Mouse (Mus musculus) gastrocnemius, postnatal 10 days (tissue): ENCODE data around the gene Atg7. TPM values are rescaled to one million over a fixed set of nuclear protein-coding genes. Genes with fewer than 3 reads are reported as not detected.

ENCODE experiments used
- DNase-seq: peaks from one replicate; pipeline ENCODE4 v3.0.0; 2021; ENCODE audit warnings: mixed read lengths
- total RNA-seq, 2 experiments: library from RNA; stranded (reverse); gene quantifications; 2 replicates each; pipeline ENCODE4 v1.2.3; 2021

Atg7 gene
- total RNA-seq, 2 experiments from 2014 or later: 9.1 to 10.9 TPM

GRCm38 (mm10) chr6:114735054-114735453 is 92.2 kb downstream of the Atg7 start:
- DNase-seq: no peak

DNA sequence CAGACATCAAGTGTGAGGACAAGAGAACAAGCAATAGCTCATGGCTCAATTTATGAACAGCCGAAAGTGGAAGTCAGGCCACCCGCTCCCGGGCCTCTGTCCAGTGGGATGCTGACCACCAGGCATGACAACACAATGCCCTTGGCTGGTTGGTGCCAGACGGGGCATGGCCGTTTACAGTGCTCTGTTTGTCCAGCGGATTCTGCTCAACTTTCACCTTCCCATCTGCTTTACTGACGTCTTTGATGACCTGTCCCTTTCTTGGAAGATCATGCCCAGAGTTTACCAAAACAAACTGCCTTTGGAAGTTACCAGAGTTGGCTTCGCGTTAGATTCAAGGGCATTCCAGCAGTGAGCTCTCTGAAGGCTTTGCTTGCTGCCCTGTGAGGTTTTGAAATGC is 93.5 kb downstream of the Atg7 start:
- no peak for DNase-seq

- DNase-seq: no peak
These were observed 94.3 kb downstream of the Atg7 start for GRCm38 (mm10) chr6:114737181-114737580.

DNA sequence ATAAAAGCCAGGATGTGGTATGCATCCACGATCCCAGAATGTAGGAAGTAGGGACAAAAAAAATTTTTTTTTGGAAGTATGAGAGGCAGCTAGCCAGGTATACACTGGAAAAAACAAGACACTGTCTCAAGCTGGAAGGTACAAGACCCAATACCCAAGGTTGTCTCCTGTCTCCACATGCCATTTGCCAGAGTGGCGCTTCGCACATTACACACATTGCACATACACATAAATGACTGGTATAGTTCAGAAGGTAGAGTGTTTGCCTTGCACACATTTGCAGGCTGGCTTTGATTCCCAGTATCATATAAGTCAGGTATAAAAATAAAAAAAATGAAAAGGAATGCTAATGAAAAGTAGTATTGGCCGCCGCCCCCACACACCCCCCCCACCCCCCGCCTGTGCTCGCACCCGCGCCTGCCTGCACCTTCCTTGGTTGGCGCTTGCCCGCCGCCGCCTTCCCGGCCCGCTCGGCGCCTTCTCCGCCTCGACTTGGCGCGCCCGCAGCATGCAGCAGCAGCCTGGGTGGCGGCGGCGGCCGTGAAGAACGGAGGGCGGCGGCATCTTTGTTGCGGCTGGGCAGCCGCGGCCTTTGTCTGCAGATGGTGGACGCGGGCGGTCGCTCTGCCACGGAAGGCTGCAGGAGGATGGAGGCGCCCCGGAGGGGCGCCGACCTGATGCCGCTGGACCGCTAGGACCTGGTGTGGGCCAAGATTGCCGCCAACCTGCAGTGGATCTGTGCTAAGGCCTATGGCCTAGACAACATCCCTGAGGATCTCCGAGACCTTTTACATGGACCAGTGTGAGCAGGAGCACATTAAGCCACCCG is 95.2 kb downstream of the Atg7 start:
- DNase-seq: peak; percentile 35

DNA sequence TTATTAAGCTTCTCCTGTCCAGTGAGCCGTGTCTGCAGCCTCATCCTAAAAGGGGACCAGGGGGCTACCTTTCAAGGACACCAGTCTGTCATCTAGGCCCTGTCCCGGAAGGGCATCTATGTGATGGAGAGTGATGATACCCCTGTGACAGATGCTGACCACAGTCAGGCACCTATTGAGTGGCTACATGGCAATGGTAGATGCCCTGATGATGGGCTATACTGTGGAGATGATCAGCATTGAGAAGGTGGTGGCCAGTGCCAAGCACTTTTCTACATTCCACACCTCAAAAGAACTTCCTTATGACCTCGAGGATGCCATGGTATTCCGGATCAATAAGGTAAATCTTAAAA is 95.8 kb downstream of the Atg7 start:
- no peak for DNase-seq

GRCm38 (mm10) chr6:114742209-114743003 is 99.5 kb downstream of the Atg7 start:
- no peak for DNase-seq

- no peak for DNase-seq
These were observed 100.2 kb downstream of the Atg7 start for GRCm38 (mm10) chr6:114743126-114743525.

GRCm38 (mm10) chr6:114743845-114744244 is 100.9 kb downstream of the Atg7 start:
- no peak for DNase-seq

GRCm38 (mm10) chr6:114746439-114746974 is 103.6 kb downstream of the Atg7 start:
- no peak for DNase-seq

DNA sequence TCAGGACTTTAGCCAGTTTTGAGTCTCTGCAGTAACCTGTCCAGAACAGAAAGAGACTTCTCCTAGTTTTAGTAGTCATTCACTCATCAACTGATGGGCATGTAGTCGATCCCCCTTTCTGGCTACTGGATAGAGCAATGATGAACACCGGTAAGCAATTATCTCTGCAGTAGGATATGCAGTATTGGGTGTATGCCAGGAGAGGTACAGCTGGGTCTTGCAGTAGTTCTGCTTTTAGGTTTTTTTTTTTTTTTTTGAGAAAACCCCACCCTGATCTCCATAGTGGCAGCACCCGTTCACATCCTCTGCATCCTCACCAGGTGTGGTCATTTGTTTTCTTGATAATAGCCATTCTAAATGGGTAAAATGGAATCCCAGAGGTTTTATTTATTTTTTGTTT is 105.5 kb downstream of the Atg7 start:
- no peak for DNase-seq

DNA sequence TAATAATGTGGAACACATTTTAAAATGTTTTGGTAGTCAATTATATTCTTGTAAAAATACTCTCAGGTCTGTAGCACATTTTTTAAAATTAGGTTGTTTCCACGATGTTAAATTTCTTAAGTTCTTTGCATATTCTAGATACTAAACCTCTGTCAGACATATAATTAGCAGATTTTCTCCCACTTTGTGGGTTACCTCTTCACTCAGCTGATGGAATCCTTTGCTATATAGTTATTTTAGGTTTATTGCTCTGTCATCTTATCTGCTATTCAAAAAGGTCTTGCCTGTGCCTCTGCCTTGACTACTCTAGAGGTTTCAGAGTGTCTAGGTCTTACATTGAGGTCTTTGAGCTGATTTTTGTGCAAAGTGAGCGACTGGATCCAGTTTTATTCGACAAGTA is 106.0 kb downstream of the Atg7 start:
- DNase-seq: no peak

DNA sequence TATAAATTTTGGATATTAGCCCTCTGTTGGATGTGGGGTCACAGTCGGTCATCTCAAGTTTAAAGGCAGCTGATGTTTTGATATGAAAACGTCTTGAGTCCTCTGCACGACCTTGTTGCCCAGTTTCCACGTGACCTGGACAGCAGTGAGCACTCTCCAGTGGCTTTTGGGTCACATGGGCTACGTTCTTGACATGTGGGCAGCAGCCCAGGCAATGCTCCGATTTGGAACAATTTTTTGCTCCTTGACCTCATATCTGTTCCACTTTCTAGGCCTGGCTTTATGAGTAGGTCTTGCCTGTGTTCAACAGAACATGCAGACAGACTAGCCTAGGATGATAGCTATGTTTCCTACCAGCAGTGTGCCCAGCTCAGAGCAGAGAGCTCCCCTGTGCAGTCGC is 115.9 kb downstream of the Atg7 start:
- no peak for DNase-seq

DNA sequence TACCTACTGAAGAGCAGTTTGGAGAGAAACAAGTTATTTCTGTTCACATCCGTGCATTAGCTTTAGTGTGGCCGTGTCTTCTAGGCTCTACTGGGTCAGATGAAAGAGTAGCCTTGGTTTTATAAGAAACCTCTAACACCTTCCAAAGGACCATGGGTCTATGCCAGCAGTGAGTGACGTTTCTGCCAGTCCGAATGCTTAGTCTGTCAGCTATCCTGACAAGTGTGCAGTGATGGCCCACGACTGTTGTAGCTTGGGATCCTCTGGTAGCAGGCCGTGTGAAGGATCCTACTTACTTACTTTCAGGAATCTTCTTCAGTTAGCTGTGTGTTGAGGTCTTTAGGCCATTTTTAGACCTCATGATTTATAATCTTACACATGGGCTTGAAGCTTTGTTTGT is 123.4 kb downstream of the Atg7 start:
- DNase-seq: no peak

DNA sequence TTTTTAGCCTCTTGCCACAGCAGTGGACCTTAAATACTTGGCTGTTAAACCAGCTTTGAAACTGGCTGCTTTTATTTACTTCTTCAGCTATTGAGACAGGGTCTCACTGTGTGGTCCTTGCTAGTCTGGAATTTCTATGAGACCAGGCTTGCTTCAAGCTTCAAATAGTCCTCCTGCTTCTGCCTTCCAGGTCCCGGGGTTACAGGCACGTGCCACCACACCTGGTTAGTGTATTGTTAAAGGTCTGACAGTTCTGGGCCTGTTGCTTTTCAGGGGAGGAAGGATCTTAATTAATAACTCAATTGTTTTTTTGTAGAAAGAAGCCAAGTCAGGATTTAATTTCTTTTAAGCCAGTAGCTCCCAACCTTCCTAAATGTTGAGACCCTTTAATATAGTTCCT is 124.8 kb downstream of the Atg7 start:
- no peak for DNase-seq

DNA sequence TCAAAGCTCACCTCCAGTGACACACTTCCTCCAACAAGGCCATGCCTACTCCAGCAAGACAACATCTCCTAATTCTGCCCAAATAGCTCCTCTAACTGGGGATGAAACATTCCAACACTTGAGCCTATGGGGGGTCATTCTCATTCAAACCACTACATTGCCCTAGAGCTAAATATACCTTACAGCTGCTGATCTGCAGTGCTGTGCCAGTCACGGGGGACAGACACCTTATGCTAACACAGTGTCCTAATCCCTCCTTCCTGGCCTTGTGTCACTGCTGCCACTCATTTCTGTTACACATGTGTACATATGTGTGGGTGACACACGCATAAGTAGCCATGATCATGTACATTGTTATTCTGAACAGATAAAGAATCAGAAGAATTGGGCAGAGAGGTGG is 127.4 kb downstream of the Atg7 start:
- DNase-seq: no peak

DNA sequence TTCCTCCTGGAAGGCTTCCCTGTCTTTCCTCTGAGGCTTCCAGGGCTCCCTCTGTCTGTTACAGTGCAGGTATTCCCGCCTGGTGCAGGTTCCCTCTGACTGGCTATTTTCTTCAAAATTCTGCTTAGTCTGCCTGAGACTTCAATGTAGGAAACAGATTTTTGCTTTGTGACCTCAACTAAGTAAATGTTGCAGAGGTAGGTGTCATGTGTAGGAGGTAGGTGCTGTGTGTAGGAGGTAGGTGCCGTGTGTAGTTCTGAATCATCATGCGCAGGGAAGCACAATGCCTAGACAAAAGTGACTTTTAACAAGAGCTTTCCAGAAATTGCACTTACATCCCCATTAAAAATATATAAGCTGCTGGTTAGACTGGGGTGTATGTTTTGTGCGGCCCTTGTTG is 128.6 kb downstream of the Atg7 start:
- DNase-seq: no peak

DNA sequence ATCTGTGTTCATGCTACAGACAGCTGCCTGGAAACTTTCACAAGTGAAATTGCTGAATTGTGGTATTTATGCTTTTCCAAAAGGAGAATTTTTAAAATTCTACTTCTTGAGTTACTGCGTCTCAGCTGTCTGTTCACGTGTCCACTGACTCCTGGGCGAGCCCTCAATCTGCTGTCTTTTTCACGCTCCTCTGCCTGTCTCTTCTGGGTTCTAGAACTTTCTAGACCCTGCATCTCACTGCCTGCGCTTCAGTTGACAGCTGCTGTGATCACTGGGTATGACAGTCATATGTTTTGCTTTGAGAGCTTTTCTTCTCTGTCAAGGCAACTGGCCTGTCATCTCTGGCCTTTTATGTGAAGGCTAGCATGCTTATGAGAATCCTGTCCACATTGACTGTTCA is 132.3 kb downstream of the Atg7 start:
- no peak for DNase-seq

DNA sequence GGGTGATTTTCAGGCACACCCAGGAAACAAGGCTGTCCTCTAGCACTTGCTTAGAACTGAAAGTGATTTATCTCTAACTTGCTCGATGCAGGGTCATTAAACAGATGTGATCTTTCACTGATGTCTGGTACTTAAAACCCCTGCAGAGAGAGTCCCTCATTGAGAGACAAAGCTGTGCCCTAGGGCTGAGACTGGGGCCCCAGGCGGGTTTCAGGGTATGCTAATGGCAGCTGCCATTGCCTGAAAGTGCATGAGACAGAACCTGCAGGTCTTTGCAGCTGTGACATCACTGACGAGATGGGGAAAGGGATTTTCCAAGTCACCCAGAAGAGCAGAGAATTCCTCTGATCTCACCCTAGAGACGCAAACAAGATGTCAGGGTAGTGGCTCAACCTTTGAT is 135.0 kb downstream of the Atg7 start:
- no peak for DNase-seq

- no peak for DNase-seq
These were observed 135.8 kb downstream of the Atg7 start for GRCm38 (mm10) chr6:114778650-114779049.

DNA sequence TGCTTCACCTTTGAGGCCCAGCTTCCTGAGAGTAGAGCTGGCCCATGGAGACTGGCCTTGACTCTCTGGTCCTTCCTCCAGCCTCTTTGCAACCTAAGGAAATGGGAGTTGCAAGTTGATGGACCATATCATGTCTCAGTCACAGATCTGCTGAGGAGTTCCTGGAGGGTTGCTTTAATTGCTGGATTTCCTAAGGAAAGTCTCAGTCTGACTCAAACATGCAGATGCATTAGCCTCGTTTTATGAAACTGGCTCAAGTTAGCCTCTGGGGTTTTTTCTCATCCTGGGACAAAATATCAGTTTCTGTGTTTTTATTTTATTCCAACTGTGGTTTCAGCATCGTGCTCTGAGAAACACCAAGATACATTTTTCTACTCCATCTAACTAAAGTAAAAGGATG is 137.7 kb downstream of the Atg7 start:
- no peak for DNase-seq

DNA sequence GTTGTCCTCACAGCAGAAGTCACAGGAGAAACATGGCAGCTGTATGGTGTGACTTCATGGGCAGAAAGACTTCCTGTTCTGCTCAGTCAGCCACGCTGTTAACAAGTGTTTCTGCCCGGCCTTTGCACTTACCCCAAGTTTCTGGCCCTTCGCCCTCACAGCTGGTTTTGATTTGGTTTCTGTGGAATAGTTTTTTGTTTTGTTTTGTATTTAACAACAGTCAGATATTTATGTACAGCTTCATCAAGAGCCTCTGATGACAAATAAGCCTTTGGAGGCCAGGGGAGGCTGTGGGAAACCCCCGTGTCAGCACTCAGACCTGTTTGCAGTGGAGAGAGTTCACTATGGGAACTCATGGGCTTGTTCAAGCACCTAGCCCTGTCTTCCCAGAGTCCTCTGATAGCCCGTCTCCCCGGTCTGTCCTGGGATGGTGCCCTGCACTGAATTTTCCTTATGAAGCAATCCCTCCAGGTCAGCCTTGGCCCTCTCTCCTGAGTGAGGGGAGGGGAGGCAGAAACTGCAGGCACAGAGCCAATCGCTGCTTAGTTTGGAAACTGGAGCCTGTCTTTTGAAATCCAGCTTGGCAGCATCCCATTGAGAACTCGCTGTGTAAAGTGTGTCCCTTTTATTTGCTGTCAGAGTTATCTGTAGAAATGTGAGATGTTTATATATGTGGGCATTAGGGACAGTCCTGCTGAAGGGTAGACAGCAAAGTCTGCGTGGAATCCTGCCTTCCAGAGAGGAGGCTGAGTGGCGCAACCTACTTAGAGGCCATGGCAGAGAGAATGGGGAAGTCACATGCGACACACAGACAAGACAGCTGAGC is 138.7 kb downstream of the Atg7 start:
- DNase-seq: peak; percentile 85

DNA sequence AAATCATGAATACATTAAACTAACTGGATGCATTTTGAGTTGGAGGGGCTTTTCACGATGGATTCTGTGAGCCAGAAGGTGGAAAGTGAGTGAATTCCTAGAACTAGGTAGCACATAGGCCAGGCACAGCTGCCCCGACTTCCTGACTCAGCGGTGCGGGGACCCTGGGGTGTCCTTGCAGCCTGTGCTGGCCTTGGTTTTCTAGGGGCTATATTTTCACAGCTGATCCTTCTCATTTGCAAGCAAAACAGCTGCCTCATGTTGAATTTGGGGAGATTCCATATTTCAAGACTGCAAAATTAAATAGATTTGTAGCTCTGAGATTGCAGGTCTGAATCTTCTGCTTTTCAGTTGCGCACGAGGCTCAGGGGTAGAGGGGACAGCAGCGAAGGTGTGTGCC is 139.6 kb downstream of the Atg7 start:
- DNase-seq: no peak

DNA sequence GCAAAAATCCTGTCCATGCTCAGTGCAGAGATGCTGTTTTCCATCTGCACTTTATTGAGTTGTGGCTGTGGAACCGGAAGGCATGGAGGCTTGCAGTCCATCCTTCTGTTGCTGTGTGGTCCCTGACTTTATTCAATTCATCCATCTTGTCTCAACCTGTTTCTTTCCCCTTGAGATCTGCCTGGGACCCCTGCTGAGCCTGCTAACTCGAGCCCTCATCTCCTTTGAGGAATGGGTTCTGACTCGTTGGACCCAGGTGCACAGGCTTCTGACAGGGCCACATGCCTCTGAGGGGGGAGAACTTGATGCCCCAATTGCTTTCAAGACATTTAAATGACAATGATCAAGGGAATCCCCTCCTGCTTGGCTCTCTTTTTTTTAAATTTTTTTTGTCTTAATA is 143.6 kb downstream of the Atg7 start:
- no peak for DNase-seq
